Mouse (Mus musculus): Measurements from ENCODE around the gene Itpa. TPM values are rescaled to one million over a fixed set of nuclear protein-coding genes. Genes with fewer than 3 reads are reported as not detected.

The Itpa gene
- total RNA-seq (2014; rRNA removed) = 30.9 and 33.8 TPM in 2 replicates
- 22.3 and 24.1 TPM in 2 replicates for polyA plus RNA-seq (2012; rRNA removed)

GRCm38 (mm10) chr2:130667559-130667958 is at the start of gene Itpa:
Itpa (plus strand) TSS chr2:130667610.
- TF ChIP-seq POLR2A (IDR thresholded peaks at IDR 0.05; ENCODE audit: extremely low read depth, insufficient read depth, low read length) (peak; percentile 64; the same call in 1 of the 2 replicates), CTCF (IDR thresholded peaks at IDR 0.05; ENCODE audit: low read depth, low read length) (peak; percentile 64)
- no peaks in the 10 kb centered on the region for H3K27me3 ChIP-seq (ENCODE audit: control insufficient read depth, insufficient read depth, low read length)
- H3K36me3 ChIP-seq (ENCODE audit: control insufficient read depth, insufficient read depth, low read length) = peaks cover 13% of the 10 kb centered on the region
- H3K9ac ChIP-seq (ENCODE audit: low read depth, low read length) = peak within 1 kb of the TSS; percentile 73
- peak within 1 kb of the TSS; percentile 79 for H3K4me3 ChIP-seq (ENCODE audit: insufficient read depth, low read depth, low read length)
- WGBS = 1% methylated on average over 31 of the region's 31 CpGs
- H3K4me1 ChIP-seq (ENCODE audit: control insufficient read depth, insufficient read depth, low read length) = peaks cover 7% of the 10 kb centered on the region
- peak within 1 kb of the TSS; percentile 30 for H3K27ac ChIP-seq (replicated peaks; ENCODE audit: insufficient read depth, low read depth, low read length)
- DNase-seq (ENCODE audit: extremely low read depth, low read depth, low spot score) = peak; percentile 79
- peaks cover 3% of the 10 kb centered on the region; the same call in 1 of the 2 replicates for H3K79me2 ChIP-seq (ENCODE audit: control insufficient read depth, insufficient read depth, low read length)

GRCm38 (mm10) chr2:130618972-130619371 is 48.4 kb upstream of the Itpa start:
- no peak for DNase-seq (ENCODE audit: extremely low read depth, low read depth, low spot score)

GRCm38 (mm10) chr2:130628424-130628823 is 39.0 kb upstream of the Itpa start:
- Histone ChIP-seq H3K27ac (replicated peaks; ENCODE audit: insufficient read depth, low read depth, low read length) (no peak overlapping the region), H3K79me2 (ENCODE audit: control insufficient read depth, insufficient read depth, low read length) (peaks cover 20% of the 10 kb centered on the region; the same call in 1 of the 2 replicates), H3K36me3 (ENCODE audit: control insufficient read depth, insufficient read depth, low read length) (peaks cover 8% of the 10 kb centered on the region), H3K9ac (ENCODE audit: low read depth, low read length) (no peak overlapping the region), H3K4me3 (ENCODE audit: insufficient read depth, low read depth, low read length) (no peak overlapping the region), H3K27me3 (ENCODE audit: control insufficient read depth, insufficient read depth, low read length) (no peaks in the 10 kb centered on the region), H3K4me1 (ENCODE audit: control insufficient read depth, insufficient read depth, low read length) (peaks cover 5% of the 10 kb centered on the region)
- WGBS = 61% methylated on average over 3 of the region's 3 CpGs
- no peak for DNase-seq (ENCODE audit: extremely low read depth, low read depth, low spot score)
- no peak; the same call in 1 of the 2 replicates for TF ChIP-seq CTCF (IDR thresholded peaks at IDR 0.05; ENCODE audit: low read depth, low read length)
- no peak for TF ChIP-seq POLR2A (IDR thresholded peaks at IDR 0.05; ENCODE audit: extremely low read depth, insufficient read depth, low read length)

More at GRCm38 (mm10) chr2:130618972-130619371, 48.4 kb upstream of the Itpa start:
- Histone ChIP-seq H3K27me3 (ENCODE audit: control insufficient read depth, insufficient read depth, low read length) (no peaks in the 10 kb centered on the region), H3K4me3 (ENCODE audit: insufficient read depth, low read depth, low read length) (no peak overlapping the region), H3K9ac (ENCODE audit: low read depth, low read length) (no peak overlapping the region), H3K27ac (replicated peaks; ENCODE audit: insufficient read depth, low read depth, low read length) (no peak overlapping the region), H3K4me1 (ENCODE audit: control insufficient read depth, insufficient read depth, low read length) (no peaks in the 10 kb centered on the region), H3K79me2 (ENCODE audit: control insufficient read depth, insufficient read depth, low read length) (peaks cover 3% of the 10 kb centered on the region; the same call in 1 of the 2 replicates), H3K36me3 (ENCODE audit: control insufficient read depth, insufficient read depth, low read length) (peaks cover 26% of the 10 kb centered on the region)
- TF ChIP-seq CTCF (IDR thresholded peaks at IDR 0.05; ENCODE audit: low read depth, low read length) (no peak), POLR2A (IDR thresholded peaks at IDR 0.05; ENCODE audit: extremely low read depth, insufficient read depth, low read length) (no peak)
- WGBS = 77% methylated on average over 7 of the region's 7 CpGs

GRCm38 (mm10) chr2:130629080-130629838 is 38.2 kb upstream of the Itpa start:
- under 1% methylated on average over 37 of the region's 37 CpGs for WGBS
- TF ChIP-seq CTCF (IDR thresholded peaks at IDR 0.05; ENCODE audit: low read depth, low read length) = no peak
- no peak for TF ChIP-seq POLR2A (IDR thresholded peaks at IDR 0.05; ENCODE audit: extremely low read depth, insufficient read depth, low read length)
- peak; percentile 22 for DNase-seq (ENCODE audit: extremely low read depth, low read depth, low spot score)
- H3K36me3 ChIP-seq (ENCODE audit: control insufficient read depth, insufficient read depth, low read length) = peaks cover 5% of the 10 kb centered on the region; the same call in 1 of the 2 replicates
- H3K4me1 ChIP-seq (ENCODE audit: control insufficient read depth, insufficient read depth, low read length) = peaks cover 5% of the 10 kb centered on the region
- H3K79me2 ChIP-seq (ENCODE audit: control insufficient read depth, insufficient read depth, low read length) = peaks cover 17% of the 10 kb centered on the region; the same call in 1 of the 2 replicates
- peak overlapping the region; percentile 99 for H3K4me3 ChIP-seq (ENCODE audit: insufficient read depth, low read depth, low read length)
- no peaks in the 10 kb centered on the region for H3K27me3 ChIP-seq (ENCODE audit: control insufficient read depth, insufficient read depth, low read length)
- H3K27ac ChIP-seq (replicated peaks; ENCODE audit: insufficient read depth, low read depth, low read length) = peak overlapping the region; percentile 46
- H3K9ac ChIP-seq (ENCODE audit: low read depth, low read length) = peak overlapping the region; percentile 96

- H3K36me3 ChIP-seq (ENCODE audit: control insufficient read depth, insufficient read depth, low read length) = peaks cover 5% of the 10 kb centered on the region; the same call in 1 of the 2 replicates
- peak; percentile 79 for DNase-seq (ENCODE audit: extremely low read depth, low read depth, low spot score)
- H3K4me1 ChIP-seq (ENCODE audit: control insufficient read depth, insufficient read depth, low read length) = peaks cover 5% of the 10 kb centered on the region
- H3K79me2 ChIP-seq (ENCODE audit: control insufficient read depth, insufficient read depth, low read length) = peaks cover 17% of the 10 kb centered on the region; the same call in 1 of the 2 replicates
- H3K27ac ChIP-seq (replicated peaks; ENCODE audit: insufficient read depth, low read depth, low read length) = peak within 1 kb of the TSS; percentile 46
- TF ChIP-seq POLR2A (IDR thresholded peaks at IDR 0.05; ENCODE audit: extremely low read depth, insufficient read depth, low read length) = peak; percentile 31; the same call in 1 of the 2 replicates
- TF ChIP-seq CTCF (IDR thresholded peaks at IDR 0.05; ENCODE audit: low read depth, low read length) = no peak
- peak within 1 kb of the TSS; percentile 96 for H3K9ac ChIP-seq (ENCODE audit: low read depth, low read length)
- under 1% methylated on average over 25 of the region's 25 CpGs for WGBS
- H3K27me3 ChIP-seq (ENCODE audit: control insufficient read depth, insufficient read depth, low read length) = no peaks in the 10 kb centered on the region
- peak within 1 kb of the TSS; percentile 99 for H3K4me3 ChIP-seq (ENCODE audit: insufficient read depth, low read depth, low read length)
Measured at GRCm38 (mm10) chr2:130629839-130630203, 37.6 kb upstream of the Itpa start, which contains the start of the genes Fastkd5 and Ubox5. Fastkd5 (minus strand) TSS chr2:130630027. Ubox5 (minus strand) TSS chr2:130630038.
